Mouse (Mus musculus): ENCODE data around the gene Atxn7l3.
A peak's percentile ranks its signal among the peaks of the same experiment; 100 is the strongest.

Gene Atxn7l3

DNA sequence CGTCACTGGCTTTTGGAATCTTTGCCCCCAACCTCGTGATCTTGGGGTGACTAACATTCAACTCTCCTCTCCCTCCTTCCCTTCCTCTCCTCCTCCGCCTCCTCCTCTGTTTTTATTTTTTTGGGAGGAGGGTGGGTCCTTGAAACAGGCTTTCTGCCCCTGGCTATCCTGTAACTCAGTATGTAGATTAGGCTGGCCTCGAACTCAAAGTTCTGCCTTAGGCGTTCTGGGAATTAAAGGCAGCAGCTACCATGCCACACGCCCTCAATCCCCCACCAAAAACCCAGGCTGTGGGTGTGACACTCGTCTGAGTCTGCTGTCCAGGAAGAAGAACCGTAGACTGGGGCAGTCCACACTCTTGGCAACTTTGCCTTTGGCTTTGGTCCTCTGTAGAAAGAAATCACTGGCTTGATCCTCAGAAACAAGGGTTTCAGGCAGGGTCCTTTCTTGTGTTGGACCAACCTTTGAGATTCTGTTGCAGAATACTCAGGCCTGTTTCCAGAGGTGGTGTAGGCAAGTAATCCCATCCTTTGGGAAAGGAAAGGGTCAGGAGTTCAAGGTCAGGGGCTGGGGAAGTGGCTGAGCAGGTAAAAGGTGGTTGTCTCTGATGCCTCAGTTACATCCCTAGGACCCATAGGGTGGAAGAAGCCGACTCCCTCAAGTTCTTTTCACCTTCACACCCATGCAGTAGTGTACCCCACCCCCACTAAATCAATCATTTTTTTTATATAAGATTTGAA lies 46.9 kb downstream of the Atxn7l3 start:
- DNase-seq, result no peak

- DNase-seq, result peak; percentile 97
These were observed 47.7 kb downstream of the Atxn7l3 start, which contains the start of gene BC030867 for GRCm38 (mm10) chr11:102248630-102249230. Gene BC030867, plus strand, starts transcription at chr11:102248882.

- no peak for DNase-seq
These were observed 49.6 kb downstream of the Atxn7l3 start for GRCm38 (mm10) chr11:102246871-102247270.

DNA sequence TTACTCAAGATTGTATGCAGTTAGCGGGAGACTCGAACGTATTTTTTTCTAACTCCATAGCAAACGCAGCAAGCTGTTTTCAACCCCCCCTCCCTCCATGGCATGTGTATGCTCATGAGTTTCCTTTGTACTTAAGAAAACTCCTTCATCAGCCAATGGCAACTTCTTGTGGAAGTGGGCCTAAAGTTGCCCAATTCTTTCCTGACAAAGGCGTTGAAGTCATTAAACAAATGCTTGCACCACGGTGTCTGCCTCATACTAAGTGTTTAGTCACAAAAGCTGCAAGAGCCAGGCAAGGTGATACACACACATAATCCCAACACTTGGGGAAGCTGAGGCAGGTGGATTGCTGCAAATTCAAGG lies 50.2 kb downstream of the Atxn7l3 start:
- DNase-seq, result peak; percentile 30

GRCm38 (mm10) chr11:102245581-102246272 lies 50.7 kb downstream of the Atxn7l3 start:
- DNase-seq, result no peak

GRCm38 (mm10) chr11:102244926-102245449 lies 51.4 kb downstream of the Atxn7l3 start:
- peak; percentile 52 for DNase-seq

DNA sequence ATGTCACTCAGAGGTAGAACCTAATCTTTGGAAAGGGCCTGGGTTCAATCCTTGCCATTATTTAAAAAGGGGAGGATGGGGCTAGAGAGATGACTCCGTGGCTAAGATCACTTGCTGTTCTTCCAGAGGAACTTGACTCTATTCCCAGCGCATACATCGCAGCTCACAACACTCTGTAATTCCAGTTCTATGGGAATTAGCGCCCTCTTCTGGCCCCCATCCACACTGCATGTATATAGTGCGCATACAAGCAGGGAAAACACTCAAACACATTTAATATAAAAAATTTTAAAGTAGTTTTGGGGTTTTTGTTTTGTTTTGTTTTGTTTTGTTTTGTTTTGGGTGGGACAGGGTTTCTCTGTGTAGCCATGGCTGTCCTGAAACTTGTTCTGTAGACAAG lies 54.6 kb downstream of the Atxn7l3 start:
- no peak for DNase-seq

DNA sequence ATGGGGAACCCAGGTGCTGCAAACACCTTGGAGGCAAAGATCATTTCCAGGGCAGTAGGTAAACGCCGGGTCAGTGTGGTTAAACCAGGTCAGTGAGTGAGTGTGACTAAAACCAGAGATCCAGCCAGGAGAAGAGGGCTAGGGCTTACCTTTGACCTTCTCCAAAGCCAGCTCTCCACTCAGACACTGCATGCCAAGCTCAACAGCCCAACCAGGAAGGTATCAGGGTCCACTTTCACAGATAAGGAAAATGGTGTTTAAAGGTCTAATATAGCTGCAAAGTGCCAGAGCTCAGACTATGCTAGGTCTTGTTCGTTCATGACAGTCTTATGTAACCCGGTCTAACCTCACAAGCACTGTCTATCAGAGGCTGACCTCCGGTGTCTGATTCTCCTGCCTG lies 55.2 kb downstream of the Atxn7l3 start:
- no peak for DNase-seq

DNA sequence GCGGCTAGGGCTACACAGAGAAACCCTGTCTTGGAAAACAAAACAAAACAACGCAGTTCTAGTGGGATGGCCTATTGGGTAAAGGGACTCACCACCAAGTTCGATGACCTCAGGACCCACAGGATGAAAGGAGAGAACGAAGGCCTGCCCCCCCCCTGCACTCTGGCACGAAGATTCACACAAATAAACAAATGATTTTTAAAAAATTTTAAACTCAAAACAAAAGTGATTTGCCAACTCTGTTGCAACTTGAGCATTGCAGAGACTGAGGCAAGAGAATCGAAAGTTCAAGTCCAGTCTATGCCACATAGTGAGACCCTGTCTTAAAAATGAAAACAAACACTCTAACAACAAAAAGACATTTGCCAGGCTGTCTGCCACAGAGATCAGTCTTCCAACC lies 55.8 kb downstream of the Atxn7l3 start:
- no peak for DNase-seq

Measured in lung, postnatal 36 days (tissue).